Mouse (Mus musculus) gastrocnemius, postnatal 10 days (tissue): ENCODE measurements around the gene Crkl. TPM values are rescaled to one million over a fixed set of nuclear protein-coding genes. Genes with fewer than 3 reads are reported as not detected.

Experiments
- DNase-seq: peaks from one replicate; pipeline ENCODE4 v3.0.0; 2021; ENCODE audit warnings: mixed read lengths
- total RNA-seq, 2 experiments: library from RNA; stranded (reverse); gene quantifications; 2 replicates each; pipeline ENCODE4 v1.2.3; 2021

Gene Crkl
- total RNA-seq, 2 experiments from 2014 or later: 24.4 to 26.7 TPM

GRCm38 (mm10) chr16:17529981-17530586, 78.3 kb downstream of the Crkl start:
- peak; percentile 26 for DNase-seq

- peak; percentile 98 for DNase-seq
Observed at GRCm38 (mm10) chr16:17530640-17531288, 79.0 kb downstream of the Crkl start, which contains the start of gene Thap7. TSS of gene Thap7 (minus strand) at chr16:17531136.

GRCm38 (mm10) chr16:17532271-17532670, 80.5 kb downstream of the Crkl start:
- DNase-seq: no peak

GRCm38 (mm10) chr16:17532676-17533329, 81.0 kb downstream of the Crkl start:
- DNase-seq: no peak

GRCm38 (mm10) chr16:17536584-17536983, 84.8 kb downstream of the Crkl start:
- no peak for DNase-seq

Other genes starting within 250 kb of the Crkl start
- gene Ube2l3, start 249.3 kb upstream of the Crkl start, total RNA-seq: 100 to 1,000 TPM; 163 to 166 TPM
- gene Rimbp3, start 243.4 kb upstream of the Crkl start, total RNA-seq: under 1 TPM; 0.11 to 0.19 TPM
- gene Hic2, start 218.4 kb upstream of the Crkl start, total RNA-seq: 1 to 10 TPM; 1.7 to 2.1 TPM
- gene Tmem191c, start 175.9 kb upstream of the Crkl start, total RNA-seq: 1 to 10 TPM; 1.9 to 3.0 TPM
- 1 to 10 TPM; 1.0 to 1.2 TPM for gene Serpind1, start 120.6 kb upstream of the Crkl start, total RNA-seq
- 10 to 100 TPM; 12.0 to 14.3 TPM for gene Snap29, start 46.0 kb upstream of the Crkl start, total RNA-seq
- gene Pi4ka, start 45.7 kb upstream of the Crkl start, total RNA-seq: 10 to 100 TPM; 19.5 to 23.9 TPM
- gene Aifm3, start 37.6 kb downstream of the Crkl start, total RNA-seq: under 1 TPM; 0.27 to 0.28 TPM
- gene Lztr1, start 56.7 kb downstream of the Crkl start, total RNA-seq: 10 to 100 TPM; 27.1 to 39.5 TPM
- gene Thap7, start 79.1 kb downstream of the Crkl start, total RNA-seq: 10 to 100 TPM; 14.7 to 15.0 TPM
- gene Lrrc74b, start 109.3 kb downstream of the Crkl start, total RNA-seq: 1 to 10 TPM; 1.4 to 3.7 TPM
- gene P2rx6, start 109.9 kb downstream of the Crkl start, total RNA-seq: 1 to 10 TPM; 5.4 to 7.3 TPM
- gene Slc7a4, start 131.2 kb downstream of the Crkl start, total RNA-seq: 1 to 10 TPM; 1.6 to 2.7 TPM
- gene Smpd4, start 167.4 kb downstream of the Crkl start, total RNA-seq: 10 to 100 TPM; 13.6 to 21.6 TPM
- 1 to 10 TPM; 2.2 to 2.5 TPM for gene Ccdc74a, start 194.5 kb downstream of the Crkl start, total RNA-seq